Mouse (Mus musculus) left cerebral cortex, postnatal 14 days (tissue): ENCODE data around the gene Rras2. TPM values are rescaled to one million over a fixed set of nuclear protein-coding genes. Genes with fewer than 3 reads are reported as not detected.

Source experiments
- DNase-seq, 2 experiments: peaks; one replicate each; pipeline ENCODE4 v3.0.0; 2021 to 2022; ENCODE audit warnings: low spot score in 2 of 2, mixed read lengths in 1 of 2
- intact Hi-C: fragments of 180-260 bp; cut with DNase I; formaldehyde crosslinking; loops from one replicate; pipeline ENCODE4 v1.15.1; 2025
- total RNA-seq, 2 experiments: library from RNA; stranded (reverse); gene quantifications; 2 replicates each; pipeline ENCODE4 v1.2.3; 2021

The Rras2 gene
- total RNA-seq, 2 experiments from 2014 or later: 43.2 to 47.3 TPM

- DNase-seq: no peak
- intact Hi-C loops: no loop called here
Measured at GRCm38 (mm10) chr7:114083088-114083487, 34.5 kb downstream of the Rras2 start.

DNA sequence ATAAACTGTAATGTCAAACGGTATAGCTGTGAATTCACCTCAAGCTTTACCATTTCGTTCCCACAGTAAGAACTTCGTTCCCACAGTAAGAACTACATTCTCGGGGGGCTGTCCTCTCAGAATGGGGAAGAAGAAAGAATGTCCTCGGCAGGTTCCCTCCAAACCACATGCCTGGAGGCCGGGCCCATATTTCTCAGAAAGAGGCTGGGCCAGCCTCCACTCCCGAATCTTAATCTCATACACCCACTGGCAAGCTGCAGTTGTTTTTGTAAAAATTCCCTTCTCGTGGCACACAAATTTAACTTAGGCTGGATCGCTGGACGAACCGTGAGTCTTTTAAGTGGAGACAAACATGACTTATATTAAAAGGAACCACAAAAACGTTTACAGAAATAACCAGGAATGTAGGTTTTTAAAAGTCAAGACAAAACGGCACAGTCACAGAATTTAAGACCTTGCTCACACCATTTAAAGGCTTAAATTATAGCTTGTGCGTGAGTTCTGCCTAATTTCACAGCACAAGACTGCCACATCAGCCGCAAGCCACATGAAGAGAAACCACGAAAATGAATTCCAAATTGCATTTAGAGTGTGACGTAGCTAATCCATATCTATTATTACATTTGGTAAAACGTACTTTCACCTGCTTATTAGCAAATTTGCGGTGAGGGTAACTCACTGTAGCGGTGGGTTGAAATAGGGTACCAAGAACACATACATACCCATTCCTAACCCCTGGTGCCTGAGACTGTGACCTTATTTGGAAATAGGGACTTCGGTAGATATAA lies 35.8 kb downstream of the Rras2 start:
- no peak for DNase-seq
- intact Hi-C loops: no loop called here

DNA sequence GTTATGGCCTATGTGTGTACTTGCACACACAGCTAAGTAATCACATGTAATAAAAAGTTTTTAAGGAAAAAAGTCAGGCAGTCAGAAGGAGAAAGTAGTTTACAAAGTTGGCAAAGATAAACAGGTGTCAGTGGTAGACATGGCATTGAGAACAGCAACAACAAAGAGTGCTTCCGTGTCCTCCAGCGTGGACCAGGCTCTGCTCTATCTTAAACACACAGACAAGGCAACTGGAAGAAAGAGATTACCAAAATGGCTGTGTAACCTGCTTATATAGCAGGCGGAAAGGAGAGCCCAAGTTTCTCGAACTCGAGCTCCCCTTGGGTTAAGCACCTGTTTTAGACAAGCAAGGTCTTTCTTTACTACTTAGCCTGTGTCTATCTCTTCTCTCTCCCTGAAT lies 37.3 kb downstream of the Rras2 start:
- intact Hi-C loops: no loop called here
- no peak for DNase-seq

DNA sequence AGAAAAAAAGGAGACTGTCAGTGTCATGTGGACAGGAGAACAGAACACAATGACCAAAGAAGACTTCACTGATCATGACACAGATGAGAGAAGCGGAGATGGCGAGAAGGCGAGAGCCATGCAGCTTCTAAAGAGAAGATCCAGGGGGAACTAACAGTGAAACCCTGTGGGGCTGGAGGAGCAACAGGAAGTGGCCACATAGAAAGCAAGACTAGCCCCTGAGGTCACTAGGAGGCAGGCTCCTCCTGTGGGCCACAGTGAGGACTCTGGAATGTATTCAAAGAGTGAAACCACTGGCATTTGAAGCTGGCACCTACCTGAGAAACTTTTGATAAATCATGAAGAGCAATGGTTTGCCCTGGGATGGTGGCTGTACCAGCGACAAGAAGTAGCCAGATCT lies 38.2 kb downstream of the Rras2 start:
- DNase-seq: no peak
- intact Hi-C loops: no loop called here

GRCm38 (mm10) chr7:114074595-114074994 lies 43.0 kb downstream of the Rras2 start:
- intact Hi-C loops: no loop called here
- no peak for DNase-seq

GRCm38 (mm10) chr7:114074133-114074532 lies 43.4 kb downstream of the Rras2 start:
- intact Hi-C loops: no loop called here
- no peak for DNase-seq

- intact Hi-C loops: no loop called here
- DNase-seq: peak; percentile 45 to 55
Measured at GRCm38 (mm10) chr7:114071851-114072616, 45.5 kb downstream of the Rras2 start.

DNA sequence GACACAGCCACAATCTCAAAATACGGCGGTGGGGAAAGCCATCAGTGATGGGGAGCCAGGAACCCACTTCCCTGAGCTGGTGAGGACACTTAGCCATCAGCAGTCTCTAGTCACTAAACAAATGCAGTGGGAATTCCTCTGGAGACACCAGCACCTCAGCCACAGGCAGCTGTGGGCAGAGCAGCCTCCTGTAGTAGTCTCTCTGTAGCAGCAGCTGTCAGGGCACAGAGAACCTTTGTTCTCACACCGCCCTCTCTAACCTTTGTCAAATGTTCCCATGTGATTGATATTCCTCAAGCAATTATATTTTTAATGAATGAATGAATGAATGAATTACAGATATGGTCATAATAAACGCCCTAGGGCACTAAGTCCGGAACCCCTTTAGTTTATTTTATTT lies 46.2 kb downstream of the Rras2 start:
- intact Hi-C loops: no loop called here
- DNase-seq: no peak

- intact Hi-C loops: no loop called here
- no peak for DNase-seq
Measured at GRCm38 (mm10) chr7:114070458-114070840, 47.1 kb downstream of the Rras2 start.

GRCm38 (mm10) chr7:114069726-114070457 lies 47.7 kb downstream of the Rras2 start:
- intact Hi-C loops: loop anchor here (5.0 to 10.0 kb wide), 2 partner anchors 45 to 127 kb away; partner anchors contain the start of gene Rras2
- no peak for DNase-seq

DNA sequence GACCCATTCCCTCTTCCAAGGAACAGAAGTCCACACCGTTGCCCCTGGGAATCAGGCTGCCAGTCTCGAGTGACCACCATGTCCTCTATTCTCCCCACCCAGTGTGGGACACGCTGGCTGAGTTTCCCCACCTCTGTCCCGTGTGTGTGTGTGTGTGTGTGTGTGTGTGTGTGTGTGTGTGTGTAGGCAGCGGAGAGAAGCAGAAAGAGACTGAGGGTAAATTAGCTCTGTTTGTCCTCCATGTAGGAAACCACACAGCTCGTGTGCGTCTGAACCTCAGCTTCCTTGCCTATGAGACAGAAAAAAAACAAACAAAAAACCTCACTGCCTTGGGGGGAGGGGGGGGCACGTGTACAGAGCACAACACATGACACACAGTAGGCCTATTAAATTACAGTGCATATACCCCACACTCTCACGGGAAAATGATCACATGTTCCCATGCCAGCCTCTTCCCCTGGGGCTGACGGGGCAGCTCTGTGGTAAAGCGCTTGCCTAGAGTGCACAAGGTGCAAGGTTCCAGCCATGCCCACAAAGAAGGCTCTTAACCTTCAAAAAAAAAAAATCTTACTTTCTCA lies 48.5 kb downstream of the Rras2 start:
- no peak for DNase-seq
- intact Hi-C loops: loop anchor here (5.0 to 10.0 kb wide), 2 partner anchors 46 to 128 kb away; partner anchors contain the start of gene Rras2

DNA sequence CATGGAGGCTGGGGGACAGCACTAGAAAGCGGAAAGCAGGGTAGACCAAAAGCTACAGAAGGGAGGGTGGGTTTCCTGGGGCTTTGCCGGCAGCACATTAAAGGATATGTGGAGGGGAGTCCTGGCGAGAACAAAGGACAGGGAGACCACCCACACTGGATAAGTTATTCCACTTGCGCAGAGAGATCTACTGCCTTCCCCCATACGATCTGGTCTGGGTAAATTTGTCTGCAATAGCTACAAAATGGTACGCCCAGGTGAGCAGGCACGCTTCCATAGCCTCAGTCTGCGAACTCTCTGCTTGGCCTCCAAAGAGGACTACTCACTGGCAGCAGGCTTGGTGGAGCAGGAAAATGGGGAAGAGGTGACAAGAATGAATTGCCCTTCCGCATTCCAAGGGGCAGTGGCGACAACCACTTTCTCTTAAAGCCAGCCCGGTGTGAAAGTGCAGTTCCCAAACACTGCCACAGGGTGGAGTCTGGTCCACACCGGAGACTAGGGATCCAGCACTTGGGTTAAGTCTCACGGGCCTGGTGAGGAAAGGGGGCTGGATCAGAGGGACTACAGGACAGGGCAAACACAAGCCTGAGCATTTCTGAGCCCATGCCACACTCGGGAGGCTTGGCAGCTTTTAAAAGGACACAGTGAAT lies 50.9 kb downstream of the Rras2 start:
- intact Hi-C loops: loop anchor here (1.0 to 10.0 kb wide), 3 partner anchors 48 to 147 kb away; partner anchors contain the start of gene Rras2
- peak; percentile 85 to 89 for DNase-seq

- DNase-seq: no peak
- intact Hi-C loops: loop anchor here (5.0 to 10.0 kb wide), 2 partner anchors 49 to 132 kb away; partner anchors contain the start of gene Rras2
Measured at GRCm38 (mm10) chr7:114065407-114066185, 52.0 kb downstream of the Rras2 start.

GRCm38 (mm10) chr7:114063966-114064365 lies 53.6 kb downstream of the Rras2 start:
- DNase-seq: no peak
- intact Hi-C loops: loop anchor here (10.0 kb wide), 1 partner anchor 51 kb away; the partner anchor contains the start of gene Rras2

DNA sequence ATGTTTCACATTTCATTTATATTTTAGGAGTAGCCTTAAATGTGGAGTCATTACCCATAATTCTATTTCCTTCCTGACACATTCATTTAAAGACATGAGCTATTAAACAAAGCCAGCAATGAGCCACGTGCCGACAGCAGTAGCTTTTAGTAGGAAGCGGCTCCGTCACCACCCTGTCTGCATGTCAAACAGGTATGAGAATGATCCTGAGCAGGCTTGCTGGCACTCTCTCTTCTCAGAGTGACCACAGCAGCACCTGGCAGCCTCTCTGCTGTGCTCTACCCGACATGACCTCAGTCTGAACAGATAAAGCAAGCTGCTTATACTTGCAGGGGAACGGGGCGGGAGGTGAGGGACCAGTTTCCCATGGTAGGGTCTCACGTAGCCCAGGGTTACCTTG lies 54.0 kb downstream of the Rras2 start:
- intact Hi-C loops: loop anchor here (10.0 kb wide), 1 partner anchor 51 kb away; the partner anchor contains the start of gene Rras2
- peak; percentile 57 to 67 for DNase-seq

DNA sequence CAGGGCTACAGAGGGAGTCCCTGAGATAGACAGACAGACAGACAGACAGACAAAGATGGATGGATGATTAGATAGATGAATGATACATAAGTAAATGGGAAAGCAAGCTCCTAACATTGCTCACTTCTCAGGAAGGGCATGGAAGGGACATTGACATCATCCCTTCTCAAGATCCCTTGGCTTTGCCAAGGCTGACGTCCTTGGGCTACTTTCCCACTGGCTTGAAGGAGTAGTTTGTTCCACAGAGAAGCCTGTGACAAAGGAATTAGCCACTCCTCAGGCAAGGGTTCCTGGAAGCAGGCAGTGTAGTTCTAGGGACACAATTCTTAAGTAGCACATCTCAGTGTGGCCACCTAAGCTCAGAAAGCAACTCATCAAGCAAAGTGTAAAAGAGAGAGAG lies 55.1 kb downstream of the Rras2 start:
- intact Hi-C loops: loop anchor here (10.0 kb wide), 1 partner anchor 52 kb away; the partner anchor contains the start of gene Rras2
- DNase-seq: no peak

DNA sequence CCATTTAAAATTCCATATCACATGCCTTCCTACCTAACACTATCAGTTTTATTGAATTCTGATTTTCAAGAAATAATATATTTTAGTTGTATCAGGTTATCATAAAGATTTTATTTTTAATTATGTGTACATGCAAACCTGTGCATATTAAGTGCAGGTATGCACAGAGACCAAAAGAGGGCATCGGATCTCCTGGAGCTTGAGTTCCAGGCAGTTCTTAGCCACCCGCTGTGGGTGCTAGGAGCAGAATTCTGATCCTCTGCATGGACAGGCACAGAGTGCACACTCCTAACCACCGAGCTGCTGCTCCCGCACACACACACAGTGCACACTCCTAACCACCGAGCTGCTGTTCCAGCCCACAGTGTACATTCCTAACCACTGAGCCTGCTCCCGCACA lies 57.1 kb downstream of the Rras2 start:
- DNase-seq: no peak
- intact Hi-C loops: loop anchor here (10.0 kb wide), 1 partner anchor 54 kb away; the partner anchor contains the start of gene Rras2

- DNase-seq: no peak
- intact Hi-C loops: no loop called here
Measured at GRCm38 (mm10) chr7:114058927-114059441, 58.6 kb downstream of the Rras2 start.
